Comparison of ENCODE assay signal across 16 mouse cellular contexts in the genomic region with DNA sequence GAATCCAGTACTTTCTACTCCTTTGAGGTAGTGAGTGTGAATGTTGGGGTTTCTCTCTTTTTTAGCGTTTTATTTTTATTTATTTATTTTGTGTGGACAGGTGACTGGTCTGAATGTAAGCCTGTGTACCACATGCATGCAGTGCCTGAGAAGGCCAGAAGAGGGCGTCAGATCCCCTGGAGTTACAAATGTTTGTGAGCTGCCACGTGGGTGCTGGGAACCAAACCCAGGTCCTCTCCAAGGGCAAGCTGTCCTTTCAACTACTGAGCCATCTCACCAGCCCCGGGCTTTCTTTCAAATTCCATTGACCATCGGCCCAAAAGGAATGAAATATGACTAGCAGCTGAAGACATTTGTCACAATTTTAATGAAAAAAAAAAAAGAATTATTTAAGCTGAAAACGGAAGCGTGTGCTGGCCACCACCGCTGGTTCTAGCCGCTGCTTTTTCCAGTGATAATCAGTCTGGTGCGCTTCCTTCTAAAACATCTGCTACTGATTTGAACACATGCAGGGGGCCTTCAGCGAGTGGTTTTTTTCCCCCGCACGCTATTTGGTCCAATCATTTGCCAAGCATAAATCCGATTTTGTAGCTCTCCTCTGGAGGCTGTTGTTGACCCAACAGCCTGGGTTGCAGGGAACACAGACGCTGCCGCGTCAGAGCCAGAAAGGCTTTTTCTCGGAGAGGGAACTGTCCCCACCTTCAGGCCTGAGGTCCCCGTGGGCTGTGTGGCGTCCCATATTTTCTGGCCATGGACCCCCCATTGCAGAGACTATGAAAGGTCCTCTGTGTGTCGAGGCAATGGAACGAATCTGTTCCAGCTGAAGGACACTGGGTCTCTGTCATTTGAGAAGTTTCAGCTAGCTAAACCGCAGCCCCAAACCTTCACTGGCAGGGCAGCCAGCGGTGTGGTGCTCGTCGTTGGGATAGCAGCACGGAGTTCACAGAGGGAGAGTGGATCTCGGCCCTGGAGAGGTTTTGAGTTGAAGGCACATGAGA. TPM values are rescaled to one million over a fixed set of nuclear protein-coding genes. Genes with fewer than 3 reads are reported as not detected.
DNase-seq lines count a peak whose midpoint lies in the region; ATAC-seq and TF ChIP-seq lines count a peak whose summit lies in the region.
"Had no signal": no experiment of that assay in that cellular context is flagged by ENCODE, and none has a peak within 500 bp of the region (broad histone marks: within the 10 kb centered on the region; RNA-seq: fewer than 3 reads in every experiment).

No protein-coding gene starts in this region.

- H3K27me3 ChIP-seq in lung, embryonic 14.5 days (ENCODE audit: insufficient read depth, low read length) = no peaks in the 10 kb centered on the region
- H3K27me3 ChIP-seq in embryonic facial prominence, embryonic 11.5 days (ENCODE audit: control insufficient read depth, insufficient read depth, low read length) = no peaks in the 10 kb centered on the region
- no peaks in the 10 kb centered on the region for H3K27me3 ChIP-seq in limb, embryonic 14.5 days (ENCODE audit: control insufficient read depth, insufficient read depth, low read length)
- H3K27me3 ChIP-seq in forebrain, embryonic 14.5 days (replicated peaks; ENCODE audit: control insufficient read depth, insufficient read depth, low read length) = no peaks in the 10 kb centered on the region
- H3K27me3 ChIP-seq: hindbrain, embryonic 15.5 days; midbrain, embryonic 15.5 days had no signal

- H3K4me2 ChIP-seq in lung, embryonic 14.5 days = no peak overlapping the region
- H3K4me2 ChIP-seq in embryonic facial prominence, embryonic 11.5 days (ENCODE audit: low read depth, low read length) = no peak overlapping the region
- no peak overlapping the region; the same call in 1 of the 2 replicates for H3K4me2 ChIP-seq in limb, embryonic 14.5 days (replicated peaks; ENCODE audit: low read depth, low read length, severe bottlenecking)
- H3K4me2 ChIP-seq in forebrain, embryonic 14.5 days (ENCODE audit: low read length) = no peak overlapping the region
- H3K4me2 ChIP-seq: hindbrain, embryonic 15.5 days; liver, embryonic 13.5 days; midbrain, embryonic 15.5 days had no signal

- peak; percentile 8; the same call in 1 of the 2 replicates for TF ChIP-seq CTCF in lung, embryonic 14.5 days (IDR thresholded peaks at IDR 0.05; ENCODE audit: low read depth)

- no peak overlapping the region for H3K4me3 ChIP-seq in lung, embryonic 14.5 days (ENCODE audit: low read depth, low read length)
- no peak overlapping the region for H3K4me3 ChIP-seq in embryonic facial prominence, embryonic 11.5 days (ENCODE audit: low read depth, low read length)
- H3K4me3 ChIP-seq in limb, embryonic 14.5 days (replicated peaks; ENCODE audit: low read length) = no peak overlapping the region
- H3K4me3 ChIP-seq in forebrain, embryonic 14.5 days (ENCODE audit: low read depth, low read length) = no peak overlapping the region
- H3K4me3 ChIP-seq: hindbrain, embryonic 15.5 days; liver, embryonic 13.5 days; midbrain, embryonic 15.5 days had no signal

- TF ChIP-seq POLR2A in limb, embryonic 14.5 days (IDR thresholded peaks at IDR 0.05; ENCODE audit: borderline replicate concordance, extremely low read depth, insufficient read depth, insufficient read length) = no peak

- no peaks in the 10 kb centered on the region for H3K4me1 ChIP-seq in lung, embryonic 14.5 days (ENCODE audit: insufficient read depth)
- no peaks in the 10 kb centered on the region for H3K4me1 ChIP-seq in embryonic facial prominence, embryonic 11.5 days (ENCODE audit: control insufficient read depth, insufficient read depth, low read length)
- H3K4me1 ChIP-seq in limb, embryonic 14.5 days (ENCODE audit: control insufficient read depth, insufficient read depth, low read length) = no peaks in the 10 kb centered on the region
- H3K4me1 ChIP-seq in forebrain, embryonic 14.5 days (ENCODE audit: control insufficient read depth, insufficient read depth, low read length) = peaks cover 3% of the 10 kb centered on the region; the same call in 1 of the 2 replicates
- H3K4me1 ChIP-seq: hindbrain, embryonic 15.5 days; liver, embryonic 13.5 days; midbrain, embryonic 15.5 days had no signal

- no peak for DNase-seq in lung, embryonic 14.5 days
- no peak for DNase-seq in lung, postnatal 4 days
- DNase-seq in R1 (ENCODE audit: low read depth, low spot score) = peak; percentile 71
- DNase-seq in embryonic facial prominence, embryonic 11.5 days (ENCODE audit: low spot score) = peak; percentile 67
- DNase-seq in limb, embryonic 14.5 days (ENCODE audit: low spot score) = peak; percentile 18
- DNase-seq in thymus, postnatal 14 days = no peak
- DNase-seq in forebrain, embryonic 14.5 days (ENCODE audit: low spot score) = no peak
- DNase-seq: adrenal gland, postnatal 25 days; cerebellum, adult 9-11 months; kidney, adult 9 months; liver, embryonic 13.5 days; right cerebral cortex, adult 18-20 months; thymus, adult 18-20 months had no signal

- ATAC-seq in lung, embryonic 14.5 days (ENCODE audit: insufficient read depth) = no peak
- ATAC-seq in embryonic facial prominence, embryonic 11.5 days (replicated peaks; ENCODE audit: insufficient number of reproducible peaks, low FRiP score, low TSS enrichment, low read depth) = no peak
- no peak for ATAC-seq in limb, embryonic 14.5 days (ENCODE audit: low FRiP score, low read depth)
- no peak for ATAC-seq in forebrain, embryonic 14.5 days
- ATAC-seq: midbrain, embryonic 15.5 days had no signal

- no peaks in the 10 kb centered on the region for H3K36me3 ChIP-seq in lung, embryonic 14.5 days (ENCODE audit: insufficient read depth)
- no peaks in the 10 kb centered on the region for H3K36me3 ChIP-seq in embryonic facial prominence, embryonic 11.5 days (replicated peaks; ENCODE audit: control insufficient read depth, insufficient read depth, low read depth, low read length)
- no peaks in the 10 kb centered on the region for H3K36me3 ChIP-seq in limb, embryonic 14.5 days (ENCODE audit: control insufficient read depth, insufficient read depth, low read length)
- no peaks in the 10 kb centered on the region for H3K36me3 ChIP-seq in forebrain, embryonic 14.5 days (ENCODE audit: control insufficient read depth, insufficient read depth, low read length)
- H3K36me3 ChIP-seq: hindbrain, embryonic 15.5 days; liver, embryonic 13.5 days; midbrain, embryonic 15.5 days had no signal

- H3K27ac ChIP-seq in lung, embryonic 14.5 days (ENCODE audit: low read depth) = no peak overlapping the region
- 0 out of 2 replicates have a peak overlapping the region, but pooled peaks have one; percentile 22 for H3K27ac ChIP-seq in embryonic facial prominence, embryonic 11.5 days (replicated peaks; ENCODE audit: low read depth, low read length)
- H3K27ac ChIP-seq in limb, embryonic 14.5 days (replicated peaks; ENCODE audit: low read depth, low read length) = 0 out of 2 replicates have a peak overlapping the region, but pooled peaks have one; percentile 26
- no peak overlapping the region for H3K27ac ChIP-seq in forebrain, embryonic 14.5 days (ENCODE audit: low read depth, low read length)
- H3K27ac ChIP-seq: hindbrain, embryonic 15.5 days; liver, embryonic 13.5 days; macrophage; midbrain, embryonic 15.5 days had no signal

- H3K9ac ChIP-seq in lung, embryonic 14.5 days = no peak overlapping the region
- no peak overlapping the region for H3K9ac ChIP-seq in embryonic facial prominence, embryonic 11.5 days (replicated peaks; ENCODE audit: low read length)
- H3K9ac ChIP-seq in limb, embryonic 14.5 days (ENCODE audit: low read depth, low read length, severe bottlenecking) = no peak overlapping the region
- H3K9ac ChIP-seq in forebrain, embryonic 14.5 days (ENCODE audit: low read length) = no peak overlapping the region
- H3K9ac ChIP-seq: hindbrain, embryonic 15.5 days; liver, embryonic 13.5 days; midbrain, embryonic 15.5 days had no signal

- no peaks in the 10 kb centered on the region for H3K9me3 ChIP-seq in lung, embryonic 14.5 days (ENCODE audit: low read depth, low read length)
- H3K9me3 ChIP-seq in embryonic facial prominence, embryonic 11.5 days (replicated peaks; ENCODE audit: control insufficient read depth, low read length) = no peaks in the 10 kb centered on the region
- no peaks in the 10 kb centered on the region for H3K9me3 ChIP-seq in limb, embryonic 14.5 days (ENCODE audit: control insufficient read depth, low read length)
- H3K9me3 ChIP-seq in forebrain, embryonic 14.5 days (replicated peaks; ENCODE audit: control insufficient read depth, low read length) = no peaks in the 10 kb centered on the region
- H3K9me3 ChIP-seq: hindbrain, embryonic 15.5 days; liver, embryonic 13.5 days; midbrain, embryonic 15.5 days had no signal

- WGBS in lung, embryonic 14.5 days = 79% methylated on average over 28 of the region's 28 CpGs
- 46% methylated on average over 28 of the region's 28 CpGs for WGBS in embryonic facial prominence, embryonic 11.5 days
- WGBS in limb, embryonic 14.5 days = 50% methylated on average over 28 of the region's 28 CpGs
- WGBS in forebrain, embryonic 14.5 days = 85% methylated on average over 28 of the region's 28 CpGs

RNA-seq across cellular contexts. Expression of a gene that starts 16.9 kb away (rescaled TPM):
- 0.57 and 0.78 TPM in 2 replicates for polyA plus RNA-seq in lung, embryonic 14.5 days (2014; fragmentation: Nextera tagmentation; extraction: Ambion mirVana)
- 6.8 and 9.5 TPM in 2 replicates for polyA plus RNA-seq in embryonic facial prominence, embryonic 11.5 days (2014; fragmentation: Nextera tagmentation; extraction: Ambion mirVana)
- polyA plus RNA-seq in limb, embryonic 14.5 days (2012; rRNA removed) = 0.86 and 0.87 TPM in 2 replicates
- polyA plus RNA-seq in limb, embryonic 14.5 days (2014; fragmentation: Nextera tagmentation; extraction: Ambion mirVana) = 0.50 and 0.53 TPM in 2 replicates
- 2.3 and 2.4 TPM in 2 replicates for polyA plus RNA-seq in forebrain, embryonic 14.5 days (2014; fragmentation: Nextera tagmentation; extraction: Ambion mirVana)

Comparison
In these comparisons a context has a peak if more than half of its experiments do, and no peak if none do; other contexts are left out.
1. DNase-seq: peak in R1 (single experiment), embryonic facial prominence, embryonic 11.5 days (single experiment) and limb, embryonic 14.5 days (single experiment); none in lung, embryonic 14.5 days (single experiment), lung, postnatal 4 days (0 of 2), thymus, postnatal 14 days (single experiment) and forebrain, embryonic 14.5 days (single experiment).
2. H3K27ac ChIP-seq: peak in embryonic facial prominence, embryonic 11.5 days (single experiment) and limb, embryonic 14.5 days (single experiment); none in lung, embryonic 14.5 days (single experiment) and forebrain, embryonic 14.5 days (single experiment).